Mouse (Mus musculus) testis, postnatal 14 days (tissue): ENCODE data around the gene Btbd9.

Experiments
- DNase-seq: peaks from one replicate; pipeline ENCODE4 v3.0.0; 2021; ENCODE audit warnings: low spot score

Btbd9 gene

GRCm38 (mm10) chr17:30481341-30481740, 94.9 kb downstream of the Btbd9 start:
- DNase-seq = no peak

GRCm38 (mm10) chr17:30480381-30480780, 95.9 kb downstream of the Btbd9 start:
- DNase-seq = no peak

GRCm38 (mm10) chr17:30478181-30478580, 98.1 kb downstream of the Btbd9 start:
- DNase-seq = no peak

GRCm38 (mm10) chr17:30474561-30474960, 101.7 kb downstream of the Btbd9 start:
- DNase-seq = no peak

- no peak for DNase-seq
Measured at GRCm38 (mm10) chr17:30472776-30473175, 103.5 kb downstream of the Btbd9 start.

GRCm38 (mm10) chr17:30471512-30471911, 104.8 kb downstream of the Btbd9 start:
- no peak for DNase-seq

- no peak for DNase-seq
Measured at GRCm38 (mm10) chr17:30470790-30471189, 105.5 kb downstream of the Btbd9 start.

GRCm38 (mm10) chr17:30470286-30470685, 106.0 kb downstream of the Btbd9 start:
- DNase-seq = no peak

- no peak for DNase-seq
Measured at GRCm38 (mm10) chr17:30469511-30470076, 106.7 kb downstream of the Btbd9 start.

- DNase-seq = no peak
Measured at GRCm38 (mm10) chr17:30468368-30468767, 107.9 kb downstream of the Btbd9 start.

- DNase-seq = no peak
Measured at GRCm38 (mm10) chr17:30467566-30468213, 108.6 kb downstream of the Btbd9 start.

- DNase-seq = no peak
Measured at GRCm38 (mm10) chr17:30465060-30465762, 111.1 kb downstream of the Btbd9 start.

- DNase-seq = no peak
Measured at GRCm38 (mm10) chr17:30464240-30464745, 112.0 kb downstream of the Btbd9 start.

GRCm38 (mm10) chr17:30460727-30461349, 115.5 kb downstream of the Btbd9 start:
- DNase-seq = no peak

GRCm38 (mm10) chr17:30459706-30460105, 116.6 kb downstream of the Btbd9 start:
- no peak for DNase-seq

- no peak for DNase-seq
Measured at GRCm38 (mm10) chr17:30458926-30459325, 117.4 kb downstream of the Btbd9 start.

GRCm38 (mm10) chr17:30458301-30458700, 118.0 kb downstream of the Btbd9 start:
- no peak for DNase-seq

- DNase-seq = no peak
Measured at GRCm38 (mm10) chr17:30457486-30457885, 118.8 kb downstream of the Btbd9 start.

GRCm38 (mm10) chr17:30456293-30456692, 120.0 kb downstream of the Btbd9 start:
- no peak for DNase-seq

- no peak for DNase-seq
Measured at GRCm38 (mm10) chr17:30454862-30455243, 121.4 kb downstream of the Btbd9 start.

- no peak for DNase-seq
Measured at GRCm38 (mm10) chr17:30454155-30454861, 122.0 kb downstream of the Btbd9 start.

GRCm38 (mm10) chr17:30453272-30453671, 123.0 kb downstream of the Btbd9 start:
- DNase-seq = no peak
